Mouse (Mus musculus) ES-E14 (cell line): ENCODE measurements around the gene Gmcl1.

Experiments used
- HCFC1 ChIP-seq: IDR thresholded peaks from 2 replicates; pipeline ENCODE4 v1.6.1; 2012; ENCODE audit warnings: low read length, inconsistent platforms, borderline replicate concordance; ENCODE audit not compliant: insufficient read depth
- ZC3H11A ChIP-seq: IDR thresholded peaks from 2 replicates; pipeline ENCODE4 v1.6.1; 2012; ENCODE audit warnings: low read depth, mild to moderate bottlenecking, inconsistent platforms, low read length, borderline replicate concordance
- ZNF384 ChIP-seq: IDR thresholded peaks from 2 replicates; pipeline ENCODE4 v1.6.1; 2012; ENCODE audit warnings: low read depth, low read length, inconsistent platforms

DNA sequence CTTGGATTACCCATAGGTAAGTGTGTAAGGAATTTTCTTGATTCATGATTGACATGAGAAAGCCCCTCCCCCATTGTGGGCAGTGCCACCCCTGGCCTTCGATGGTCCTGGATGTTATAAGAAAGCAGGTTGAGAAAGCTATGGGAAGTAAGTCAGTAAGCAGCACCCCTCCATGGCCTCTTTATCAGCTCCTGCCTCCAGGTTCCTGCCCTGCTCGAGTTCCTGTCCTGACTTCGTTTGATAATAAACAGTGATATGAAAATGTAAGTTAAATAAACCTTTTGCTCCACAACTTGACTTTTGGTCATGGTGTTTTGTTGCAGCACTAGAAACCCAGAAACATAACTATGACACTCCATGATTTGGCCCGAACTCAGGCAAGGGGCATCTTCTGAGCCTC is 16.6 kb upstream of the Gmcl1 start:
- no peak for TF ChIP-seq ZC3H11A
- TF ChIP-seq HCFC1 = no peak
- TF ChIP-seq ZNF384 = no peak
